Mouse (Mus musculus) bone marrow, adult 2 months (tissue): ENCODE results near the gene Ctsl.

Experiments
- CTCF ChIP-seq: fragments of 200-500 bp; IDR thresholded peaks from 2 replicates; pipeline ENCODE4 v1.5.1; 2011; ENCODE audit warnings: low read length, control low read depth; ENCODE audit not compliant: control insufficient read depth, insufficient read depth
- POLR2A ChIP-seq: fragments of 200-500 bp; IDR thresholded peaks from 2 replicates; pipeline ENCODE4 v1.6.1; 2011; ENCODE audit warnings: low read depth, mild to moderate bottlenecking, control low read depth, low read length, borderline replicate concordance; ENCODE audit not compliant: control insufficient read depth

DNA sequence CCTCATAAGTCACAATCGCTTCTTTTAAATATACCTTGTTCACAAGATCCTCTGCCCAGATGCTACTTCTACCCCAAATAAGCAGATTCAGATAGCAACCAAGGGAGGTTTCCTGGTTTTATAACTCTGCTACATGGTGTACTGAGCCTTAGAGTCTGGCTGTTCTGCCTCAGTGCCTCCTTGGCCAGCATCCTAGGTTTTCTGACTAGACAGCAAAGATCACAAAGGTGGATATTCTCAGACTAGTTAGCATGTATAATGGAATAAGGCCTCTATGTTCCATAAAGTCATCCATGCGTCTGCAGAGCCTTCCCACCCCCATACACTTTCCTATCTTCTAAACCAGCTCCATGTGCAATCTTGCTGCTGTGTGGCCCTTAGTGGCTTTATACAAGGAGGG, 9.6 kb upstream of the Ctsl start:
- TF ChIP-seq CTCF (no peak), POLR2A (no peak)
